Mouse (Mus musculus) midbrain, embryonic 11.5 days (tissue): ENCODE measurements around the gene Gm28035. TPM values are rescaled to one million over a fixed set of nuclear protein-coding genes. Genes with fewer than 3 reads are reported as not detected.
A peak's percentile ranks its signal among the peaks of the same experiment; 100 is the strongest.

Source experiments
- ATAC-seq: fragments of 200-750 bp; cut with Nextera tagmentation; 2 replicates; pipeline ENCODE4 v1.8.0; 2017; ENCODE audit warnings: moderate TSS enrichment, moderate library complexity; ENCODE audit not compliant: low FRiP score
- DNase-seq: peaks from one replicate; pipeline ENCODE4 v3.0.0; 2015; ENCODE audit warnings: low spot score; ENCODE audit errors: missing footprints
- H3K27ac ChIP-seq: fragments of 300-500 bp; sonication (generic); 2 replicates; pipeline ENCODE4 v1.5.1; 2014; ENCODE audit warnings: low read depth, low read length
- H3K27me3 ChIP-seq: fragments of 300-500 bp; sonication (generic); 2 replicates; pipeline ENCODE4 v1.6.1; 2014; ENCODE audit warnings: mild to moderate bottlenecking, low read length, moderate library complexity, mixed read lengths; ENCODE audit not compliant: control insufficient read depth, insufficient read depth
- H3K36me3 ChIP-seq: fragments of 300-500 bp; sonication (generic); 2 replicates; pipeline ENCODE4 v1.6.1; 2014; ENCODE audit warnings: mild to moderate bottlenecking, low read length, moderate library complexity, mixed read lengths; ENCODE audit not compliant: control insufficient read depth, insufficient read depth
- H3K4me1 ChIP-seq: fragments of 300-500 bp; sonication (generic); 2 replicates; pipeline ENCODE4 v1.6.1; 2014; ENCODE audit warnings: low read length; ENCODE audit not compliant: control insufficient read depth, insufficient read depth
- H3K4me2 ChIP-seq: fragments of 300-500 bp; sonication (generic); 2 replicates; pipeline ENCODE4 v1.6.1; 2014; ENCODE audit warnings: mild to moderate bottlenecking, moderate library complexity
- H3K4me3 ChIP-seq: fragments of 300-500 bp; sonication (generic); 2 replicates; pipeline ENCODE4 v1.5.1; 2014; ENCODE audit warnings: low read depth, low read length
- H3K9ac ChIP-seq: fragments of 300-500 bp; sonication (generic); 2 replicates; pipeline ENCODE4 v1.6.1; 2014; ENCODE audit warnings: low read length
- H3K9me3 ChIP-seq: fragments of 300-500 bp; sonication (generic); 2 replicates; pipeline ENCODE4 v1.6.1; 2016; ENCODE audit warnings: low read length; ENCODE audit not compliant: control insufficient read depth
- whole genome bisulfite sequencing: fragments of 180-500 bp; shearing (Covaris S2); extraction: QIAGEN DNeasy Blood & Tissue Kit; methylation state at CpG from one replicate; pipeline ENCODE4 v1.1.7; 2014; 5-methylcytosine and 5-hydroxymethylcytosine counted together
- polyA plus RNA-seq: library from polyadenylated mRNA; unstranded; fragments of >200 nt; fragmentation: Nextera tagmentation; extraction: Ambion mirVana; gene quantifications from 2 replicates; pipeline ENCODE4 v1.2.1, GENCODE M21; 2014

The Gm28035 gene
- polyA plus RNA-seq, 1 experiment from 2014 or later, result 0.05 TPM

DNA sequence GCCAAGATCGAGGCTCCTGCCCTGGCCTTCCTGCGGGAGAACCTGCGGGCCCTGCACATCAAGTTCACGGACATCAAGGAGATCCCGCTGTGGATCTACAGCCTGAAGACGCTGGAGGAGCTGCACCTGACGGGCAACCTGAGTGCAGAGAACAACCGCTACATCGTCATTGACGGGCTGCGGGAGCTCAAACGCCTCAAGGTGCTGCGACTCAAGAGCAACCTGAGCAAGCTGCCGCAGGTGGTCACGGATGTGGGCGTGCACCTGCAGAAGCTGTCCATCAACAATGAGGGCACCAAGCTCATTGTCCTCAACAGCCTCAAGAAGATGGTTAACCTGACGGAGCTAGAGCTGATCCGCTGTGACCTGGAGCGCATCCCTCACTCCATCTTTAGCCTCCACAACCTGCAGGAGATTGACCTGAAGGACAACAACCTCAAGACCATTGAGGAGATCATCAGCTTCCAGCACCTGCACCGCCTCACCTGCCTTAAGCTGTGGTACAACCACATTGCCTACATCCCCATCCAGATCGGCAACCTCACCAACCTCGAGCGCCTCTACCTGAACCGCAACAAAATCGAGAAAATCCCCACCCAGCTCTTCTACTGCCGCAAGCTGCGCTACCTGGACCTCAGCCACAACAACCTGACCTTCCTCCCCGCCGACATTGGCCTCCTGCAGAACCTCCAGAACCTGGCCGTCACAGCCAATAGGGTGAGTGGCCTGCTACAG lies 16.4 kb downstream of the Gm28035 start:
- H3K9me3 ChIP-seq, result no peaks in the 10 kb centered on the region
- no peak overlapping the region for H3K9ac ChIP-seq
- no peak overlapping the region for H3K27ac ChIP-seq
- no peak overlapping the region for H3K4me2 ChIP-seq
- H3K27me3 ChIP-seq, result no peaks in the 10 kb centered on the region
- no peak overlapping the region for H3K4me3 ChIP-seq
- no peaks in the 10 kb centered on the region for H3K4me1 ChIP-seq
- peaks cover 32% of the 10 kb centered on the region for H3K36me3 ChIP-seq
- ATAC-seq (no peak), DNase-seq (no peak)
- WGBS, result 97% methylated on average over 30 of the region's 30 CpGs

GRCm38 (mm10) chr2:30257699-30258460 lies 17.5 kb downstream of the Gm28035 start:
- no peak for ATAC-seq
- Histone ChIP-seq H3K4me1 (no peaks in the 10 kb centered on the region), H3K4me3 (no peak overlapping the region), H3K4me2 (no peak overlapping the region), H3K27me3 (no peaks in the 10 kb centered on the region), H3K9ac (no peak overlapping the region), H3K27ac (no peak overlapping the region), H3K9me3 (no peaks in the 10 kb centered on the region), H3K36me3 (peaks cover 36% of the 10 kb centered on the region)
- DNase-seq, result no peak
- WGBS, result 93% methylated on average over 7 of the region's 7 CpGs

GRCm38 (mm10) chr2:30258600-30258999 lies 18.2 kb downstream of the Gm28035 start:
- no peak overlapping the region for H3K4me3 ChIP-seq
- H3K4me1 ChIP-seq, result no peaks in the 10 kb centered on the region
- ATAC-seq, result no peak
- H3K9me3 ChIP-seq, result no peaks in the 10 kb centered on the region
- H3K9ac ChIP-seq, result no peak overlapping the region
- H3K27me3 ChIP-seq, result no peaks in the 10 kb centered on the region
- H3K36me3 ChIP-seq, result peaks cover 39% of the 10 kb centered on the region
- 90% methylated on average over 4 of the region's 4 CpGs for WGBS
- no peak overlapping the region for H3K4me2 ChIP-seq
- no peak overlapping the region for H3K27ac ChIP-seq
- no peak for DNase-seq

- Histone ChIP-seq H3K4me3 (no peak overlapping the region), H3K9ac (no peak overlapping the region), H3K27me3 (no peaks in the 10 kb centered on the region), H3K27ac (no peak overlapping the region), H3K9me3 (no peaks in the 10 kb centered on the region), H3K4me1 (no peaks in the 10 kb centered on the region), H3K36me3 (peaks cover 45% of the 10 kb centered on the region), H3K4me2 (no peak overlapping the region)
- DNase-seq, result no peak
- no peak for ATAC-seq
- 93% methylated on average over 15 of the region's 15 CpGs for WGBS
These were observed 19.0 kb downstream of the Gm28035 start for GRCm38 (mm10) chr2:30259131-30260064.

DNA sequence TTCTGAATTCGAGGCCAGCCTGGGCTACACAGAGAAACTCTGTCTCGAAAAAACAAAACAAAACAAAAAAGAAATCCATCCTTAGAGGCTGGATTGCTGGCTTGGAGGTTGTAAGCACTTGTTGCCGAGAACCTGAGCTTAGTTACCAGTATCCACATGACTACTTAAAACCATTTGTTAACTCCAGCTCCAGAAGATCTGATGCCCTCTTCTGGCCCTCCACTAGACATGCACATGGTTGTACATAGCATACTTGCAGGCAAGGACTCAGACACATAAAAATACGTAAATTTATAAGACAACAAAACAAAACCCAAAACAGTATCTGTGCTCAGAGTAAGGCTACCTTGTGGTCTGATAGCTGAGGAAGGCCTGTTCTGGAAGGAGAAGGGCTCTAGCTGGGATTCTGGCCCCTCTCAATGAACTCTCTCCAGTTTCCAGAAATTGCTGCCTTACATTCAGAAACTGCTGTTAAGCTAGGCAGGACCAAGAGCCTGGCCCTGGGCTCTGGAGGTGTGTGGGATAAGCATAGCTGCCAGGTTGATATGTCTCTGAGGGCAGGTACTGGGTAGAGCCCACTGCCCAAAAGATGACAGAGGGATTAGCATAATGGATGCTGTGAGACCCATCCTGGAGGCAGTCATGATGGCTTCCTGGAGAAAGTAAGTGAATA lies 20.8 kb downstream of the Gm28035 start:
- Histone ChIP-seq H3K27me3 (no peaks in the 10 kb centered on the region), H3K36me3 (peaks cover 36% of the 10 kb centered on the region), H3K9me3 (no peaks in the 10 kb centered on the region), H3K27ac (no peak overlapping the region), H3K4me2 (no peak overlapping the region), H3K4me1 (no peaks in the 10 kb centered on the region), H3K4me3 (no peak overlapping the region), H3K9ac (no peak overlapping the region)
- ATAC-seq, result no peak
- DNase-seq, result no peak
- WGBS, result 92% methylated on average over 4 of the region's 4 CpGs

DNA sequence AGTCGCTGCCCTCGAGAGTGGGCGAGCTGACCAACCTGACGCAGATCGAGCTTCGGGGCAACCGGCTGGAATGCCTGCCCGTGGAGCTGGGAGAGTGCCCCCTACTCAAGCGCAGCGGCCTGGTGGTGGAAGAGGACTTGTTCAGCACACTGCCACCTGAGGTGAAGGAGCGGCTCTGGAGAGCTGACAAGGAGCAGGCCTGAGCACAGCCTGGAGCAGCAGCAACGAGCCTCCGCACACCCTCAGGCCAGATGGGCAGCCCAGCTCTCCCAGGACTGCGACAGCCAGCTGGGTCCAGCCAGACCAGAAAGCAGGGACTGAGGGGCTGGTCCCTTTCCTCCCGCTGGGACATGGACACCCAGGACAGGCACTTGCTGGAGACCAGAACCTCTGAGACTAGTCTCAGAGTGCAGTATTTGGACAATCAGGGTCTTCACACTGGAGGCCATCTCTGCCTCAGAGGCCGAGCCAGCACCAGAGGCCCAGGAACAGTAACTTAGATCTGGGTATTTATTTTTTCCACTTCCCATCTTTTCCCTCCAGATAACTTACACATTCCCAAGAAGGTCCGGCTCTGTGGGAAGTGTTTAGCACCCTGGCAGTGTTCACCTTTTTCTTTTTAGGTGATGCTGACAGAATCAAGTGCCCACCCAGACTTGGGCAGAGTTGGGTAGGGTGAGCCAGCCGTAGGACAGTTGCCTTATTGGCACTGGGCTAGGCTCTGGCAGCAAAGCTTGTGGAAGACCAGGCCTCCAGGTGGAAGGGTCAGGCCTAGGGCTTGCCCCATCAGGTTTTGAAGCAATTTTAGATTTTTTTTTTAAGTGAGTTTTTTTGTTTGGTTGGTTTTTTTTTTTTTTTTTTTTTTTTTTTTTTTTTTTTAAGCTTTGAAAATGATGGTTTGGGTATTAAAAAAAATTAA lies 21.8 kb downstream of the Gm28035 start:
- peaks cover 27% of the 10 kb centered on the region for H3K36me3 ChIP-seq
- DNase-seq (no peak), ATAC-seq (no peak)
- H3K9ac ChIP-seq, result no peak overlapping the region
- peaks cover 7% of the 10 kb centered on the region for H3K4me1 ChIP-seq
- H3K27me3 ChIP-seq, result no peaks in the 10 kb centered on the region
- no peak overlapping the region for H3K4me3 ChIP-seq
- H3K4me2 ChIP-seq, result no peak overlapping the region
- H3K27ac ChIP-seq, result no peak overlapping the region; the same call in 1 of the 2 replicates
- WGBS, result 93% methylated on average over 18 of the region's 18 CpGs
- H3K9me3 ChIP-seq, result no peaks in the 10 kb centered on the region

GRCm38 (mm10) chr2:30262840-30263441 lies 22.6 kb downstream of the Gm28035 start:
- Histone ChIP-seq H3K9ac (no peak overlapping the region), H3K27me3 (no peaks in the 10 kb centered on the region), H3K4me1 (peaks cover 7% of the 10 kb centered on the region), H3K9me3 (no peaks in the 10 kb centered on the region), H3K4me3 (no peak overlapping the region), H3K27ac (no peak overlapping the region), H3K4me2 (no peak overlapping the region), H3K36me3 (peaks cover 22% of the 10 kb centered on the region)
- ATAC-seq (peak; percentile 44; the same call in 1 of the 2 replicates), DNase-seq (no peak)
- WGBS, result 79% methylated on average over 4 of the region's 4 CpGs
